Mouse (Mus musculus) ovary, postnatal 10 days (tissue): ENCODE data around the gene Rpl36.

Experiments
- DNase-seq: peaks from one replicate; pipeline ENCODE4 v3.0.0; 2022; ENCODE audit warnings: low spot score

Gene Rpl36

DNA sequence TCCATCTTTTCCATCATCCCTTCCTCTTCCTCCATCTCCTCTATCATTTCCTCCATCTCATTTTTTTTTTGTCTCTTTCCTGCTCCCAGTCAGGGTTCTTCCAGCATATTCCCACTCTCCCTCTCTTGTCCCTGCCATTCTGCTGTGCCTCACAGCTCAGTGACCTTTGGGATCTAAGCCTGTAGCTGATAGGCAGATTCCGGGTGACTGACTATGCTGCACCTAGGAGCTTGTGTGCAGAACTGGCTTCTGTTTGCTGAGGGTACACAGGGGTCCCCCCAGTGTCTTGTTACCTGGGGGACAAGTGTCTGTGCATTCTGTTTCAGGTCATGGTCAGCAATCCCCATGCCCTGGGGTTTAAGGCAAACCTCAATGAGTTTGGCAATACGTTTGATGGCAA is 41.6 kb downstream of the Rpl36 start:
- DNase-seq: no peak

DNA sequence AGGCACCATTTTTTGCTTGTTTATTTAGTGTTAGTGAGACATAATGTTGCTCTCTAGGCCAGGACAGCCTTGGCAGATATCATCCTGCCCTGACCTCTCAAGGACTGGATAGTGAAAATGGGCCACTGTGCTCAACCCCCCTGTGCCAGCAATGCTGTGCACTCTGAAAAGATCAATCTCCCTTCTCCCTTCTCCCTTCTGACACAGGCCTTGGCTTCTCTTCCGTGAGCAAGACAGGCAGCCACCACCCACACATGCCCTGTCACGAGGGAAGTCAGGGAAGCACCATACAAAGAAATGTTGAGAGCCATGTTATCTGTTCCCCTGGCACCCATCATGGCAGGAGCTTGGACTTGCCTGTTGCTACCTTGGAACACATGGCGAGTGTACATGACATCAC is 42.1 kb downstream of the Rpl36 start:
- DNase-seq: no peak

- DNase-seq: no peak
Observed at GRCm38 (mm10) chr17:56656171-56656570, 43.0 kb downstream of the Rpl36 start.

DNA sequence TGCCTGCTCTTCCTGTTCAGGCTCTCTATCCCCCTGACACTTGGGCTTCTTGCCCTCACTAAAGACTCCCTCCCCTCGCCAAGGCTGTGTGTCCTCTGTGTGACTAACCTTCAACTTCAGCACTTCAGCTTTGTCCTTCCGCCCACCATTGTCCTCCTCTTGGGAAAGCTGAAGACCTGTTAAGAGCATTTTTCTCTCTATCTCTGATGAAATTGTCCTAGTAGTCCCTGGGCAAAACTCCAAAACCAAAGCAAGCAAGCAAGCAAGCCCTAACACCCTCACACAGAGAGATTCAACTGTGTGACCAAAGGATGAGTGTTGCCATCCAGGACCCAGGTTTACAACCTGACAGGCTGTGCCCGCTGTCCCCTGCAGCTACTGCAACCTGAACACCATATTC is 50.4 kb downstream of the Rpl36 start:
- no peak for DNase-seq
